9 mouse cellular contexts compared by ENCODE assay signal in the genomic region with DNA sequence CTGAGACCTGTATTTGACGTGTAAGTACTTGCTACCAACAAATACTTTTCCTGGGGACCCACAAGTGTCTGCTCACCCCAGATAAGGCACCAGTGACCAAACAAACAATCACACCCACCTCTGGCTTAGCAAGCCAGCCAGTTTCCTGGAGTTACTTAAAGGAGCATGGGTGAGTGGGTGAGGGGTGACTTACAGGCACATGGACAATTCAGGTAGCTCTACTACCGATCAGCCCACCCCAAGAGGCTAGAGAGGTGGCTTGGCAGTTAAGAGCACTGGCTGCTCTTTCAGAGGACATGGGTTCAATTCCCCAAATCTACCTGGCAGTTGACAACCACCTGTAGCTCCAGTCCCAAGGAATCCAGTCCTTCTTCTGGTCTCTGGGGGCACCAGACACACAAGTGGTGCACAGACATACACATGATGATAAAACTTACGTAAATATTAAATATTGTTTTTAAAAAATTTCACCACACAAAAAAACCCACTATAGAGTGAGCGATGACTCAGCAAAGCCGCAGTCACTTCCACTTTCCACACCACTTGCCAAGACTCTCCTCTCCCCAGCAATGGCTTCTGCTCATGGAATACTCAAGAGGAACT. TPM values are rescaled to one million over a fixed set of nuclear protein-coding genes. Genes with fewer than 3 reads are reported as not detected.
A peak's percentile ranks its signal among the peaks of the same experiment; 100 is the strongest.
DNase-seq lines count a peak whose midpoint lies in the region; ATAC-seq lines count a peak whose summit lies in the region.
"Had no signal": no experiment of that assay in that cellular context is flagged by ENCODE, and none has a peak within 500 bp of the region (broad histone marks: within the 10 kb centered on the region; RNA-seq: fewer than 3 reads in every experiment).

No protein-coding gene starts in this region.

- intact Hi-C loops in gastrocnemius, postnatal 14 days (cut with DNase I; ENCODE audit: low total_unique reads) = no loop called here

- peak; percentile 46 for DNase-seq in lung, postnatal 36 days
- no peak for DNase-seq in lung, postnatal 4 days
- peak; percentile 70 for DNase-seq in c-Kit-negative CD71-positive TER-119-positive erythroid progenitor cells, embryonic 14.5 days (ENCODE audit: low read depth, low spot score)
- no peak for DNase-seq in gastrocnemius, postnatal 14 days
- no peak for DNase-seq in neural tube, embryonic 10.5 days (ENCODE audit: extremely low spot score, low spot score)
- DNase-seq: kidney, adult 11 months had no signal

- peak; percentile 92 for ATAC-seq in liver, embryonic 15.5 days (ENCODE audit: insufficient read depth)
- peak; percentile 84 for ATAC-seq in stomach, embryonic 16.5 days (ENCODE audit: insufficient read depth, low FRiP score)
- no peak for ATAC-seq in kidney, embryonic 16.5 days (ENCODE audit: low FRiP score, low TSS enrichment)

- peak overlapping the region; percentile 91 for H3K27ac ChIP-seq in liver, embryonic 15.5 days (replicated peaks)
- peak overlapping the region; percentile 25; the same call in 1 of the 2 replicates for H3K27ac ChIP-seq in stomach, embryonic 16.5 days (ENCODE audit: low read length)
- no peak overlapping the region for H3K27ac ChIP-seq in kidney, embryonic 16.5 days (ENCODE audit: low read length)

- WGBS in liver, embryonic 15.5 days (ENCODE audit: insufficient replicate concordance) = 22% methylated on average over 5 of the region's 5 CpGs
- 70% methylated on average over 5 of the region's 5 CpGs for WGBS in stomach, embryonic 16.5 days
- WGBS in kidney, embryonic 16.5 days = 84% methylated on average over 5 of the region's 5 CpGs

- H3K4me2 ChIP-seq in liver, embryonic 15.5 days = peak overlapping the region; percentile 66
- H3K4me2 ChIP-seq in stomach, embryonic 16.5 days (ENCODE audit: low read depth, low read length) = no peak overlapping the region
- no peak overlapping the region for H3K4me2 ChIP-seq in kidney, embryonic 16.5 days (replicated peaks; ENCODE audit: low read depth, low read length)

- no peaks in the 10 kb centered on the region for H3K9me3 ChIP-seq in liver, embryonic 15.5 days (replicated peaks)
- no peaks in the 10 kb centered on the region for H3K9me3 ChIP-seq in stomach, embryonic 16.5 days (replicated peaks; ENCODE audit: control insufficient read depth, low read length)
- H3K9me3 ChIP-seq in kidney, embryonic 16.5 days (ENCODE audit: low read length) = no peaks in the 10 kb centered on the region

- no peaks in the 10 kb centered on the region for H3K27me3 ChIP-seq in liver, embryonic 15.5 days
- H3K27me3 ChIP-seq in stomach, embryonic 16.5 days (ENCODE audit: control insufficient read depth, insufficient read depth, low read length) = no peaks in the 10 kb centered on the region
- H3K27me3 ChIP-seq in kidney, embryonic 16.5 days (ENCODE audit: insufficient read depth, low read length) = no peaks in the 10 kb centered on the region

- peak overlapping the region; percentile 9 for H3K4me3 ChIP-seq in liver, embryonic 15.5 days (replicated peaks)
- H3K4me3 ChIP-seq in stomach, embryonic 16.5 days (replicated peaks; ENCODE audit: low read length) = no peak overlapping the region
- no peak overlapping the region for H3K4me3 ChIP-seq in kidney, embryonic 16.5 days (ENCODE audit: low read length)

- H3K9ac ChIP-seq in liver, embryonic 15.5 days = peak overlapping the region; percentile 36; the same call in 1 of the 2 replicates
- H3K9ac ChIP-seq in stomach, embryonic 16.5 days (ENCODE audit: low read length) = no peak overlapping the region
- H3K9ac ChIP-seq in kidney, embryonic 16.5 days (replicated peaks; ENCODE audit: low read length) = no peak overlapping the region

- H3K4me1 ChIP-seq in liver, embryonic 15.5 days (replicated peaks) = peaks cover 65% of the 10 kb centered on the region
- no peaks in the 10 kb centered on the region for H3K4me1 ChIP-seq in stomach, embryonic 16.5 days (ENCODE audit: control insufficient read depth, insufficient read depth, low read length)
- peaks cover 7% of the 10 kb centered on the region for H3K4me1 ChIP-seq in kidney, embryonic 16.5 days (ENCODE audit: insufficient read depth, low read length)

- H3K36me3 ChIP-seq in liver, embryonic 15.5 days (replicated peaks) = no peaks in the 10 kb centered on the region
- H3K36me3 ChIP-seq in stomach, embryonic 16.5 days (ENCODE audit: control insufficient read depth, insufficient read depth, low read length) = no peaks in the 10 kb centered on the region
- H3K36me3 ChIP-seq in kidney, embryonic 16.5 days (ENCODE audit: insufficient read depth, low read length) = no peaks in the 10 kb centered on the region

RNA-seq across cellular contexts. Expression of a gene that starts 9.5 kb away (rescaled TPM):
- polyA plus RNA-seq in liver, embryonic 15.5 days (2015; fragmentation: Nextera tagmentation; extraction: Ambion mirVana) = 73.6 and 80.7 TPM in 2 replicates
- polyA plus RNA-seq in stomach, embryonic 16.5 days (2015; fragmentation: Nextera tagmentation; extraction: Ambion mirVana) = 107 and 117 TPM in 2 replicates
- polyA plus RNA-seq in kidney, embryonic 16.5 days (2015; fragmentation: Nextera tagmentation; extraction: Ambion mirVana) = 95.4 and 100 TPM in 2 replicates
- 10 to 100 TPM; 10.5 to 16.5 TPM for total RNA-seq in gastrocnemius, postnatal 14 days (2021)

RNA-seq across cellular contexts. Expression of a gene that starts 30.6 kb away (rescaled TPM):
- 254 and 296 TPM in 2 replicates for polyA plus RNA-seq in liver, embryonic 15.5 days (2015; fragmentation: Nextera tagmentation; extraction: Ambion mirVana)
- 400 and 452 TPM in 2 replicates for polyA plus RNA-seq in stomach, embryonic 16.5 days (2015; fragmentation: Nextera tagmentation; extraction: Ambion mirVana)
- polyA plus RNA-seq in kidney, embryonic 16.5 days (2015; fragmentation: Nextera tagmentation; extraction: Ambion mirVana) = 430 and 433 TPM in 2 replicates
- total RNA-seq in gastrocnemius, postnatal 14 days (2021) = 10 to 100 TPM; 92.6 to 96.5 TPM

RNA-seq across cellular contexts. Expression of a gene that starts 30.8 kb away (rescaled TPM):
- 136 and 142 TPM in 2 replicates for polyA plus RNA-seq in liver, embryonic 15.5 days (2015; fragmentation: Nextera tagmentation; extraction: Ambion mirVana)
- 72.3 and 83.6 TPM in 2 replicates for polyA plus RNA-seq in stomach, embryonic 16.5 days (2015; fragmentation: Nextera tagmentation; extraction: Ambion mirVana)
- 103 and 107 TPM in 2 replicates for polyA plus RNA-seq in kidney, embryonic 16.5 days (2015; fragmentation: Nextera tagmentation; extraction: Ambion mirVana)
- 1 to 10 TPM; 4.2 to 6.2 TPM for total RNA-seq in gastrocnemius, postnatal 14 days (2021)

Comparison
In these comparisons a context has a peak if more than half of its experiments do, and no peak if none do; other contexts are left out.
1. DNase-seq: peak in lung, postnatal 36 days (single experiment) and c-Kit-negative CD71-positive TER-119-positive erythroid progenitor cells, embryonic 14.5 days (single experiment); none in lung, postnatal 4 days (0 of 2), gastrocnemius, postnatal 14 days (single experiment) and neural tube, embryonic 10.5 days (single experiment).